Mouse (Mus musculus) bone marrow, adult 2 months (tissue): Measurements from ENCODE around the gene Slc6a6.

Experiments
- CTCF ChIP-seq: fragments of 200-500 bp; IDR thresholded peaks from 2 replicates; pipeline ENCODE4 v1.5.1; 2011; ENCODE audit warnings: low read length, control low read depth; ENCODE audit not compliant: control insufficient read depth, insufficient read depth
- POLR2A ChIP-seq: fragments of 200-500 bp; IDR thresholded peaks from 2 replicates; pipeline ENCODE4 v1.6.1; 2011; ENCODE audit warnings: low read depth, mild to moderate bottlenecking, control low read depth, low read length, borderline replicate concordance; ENCODE audit not compliant: control insufficient read depth

DNA sequence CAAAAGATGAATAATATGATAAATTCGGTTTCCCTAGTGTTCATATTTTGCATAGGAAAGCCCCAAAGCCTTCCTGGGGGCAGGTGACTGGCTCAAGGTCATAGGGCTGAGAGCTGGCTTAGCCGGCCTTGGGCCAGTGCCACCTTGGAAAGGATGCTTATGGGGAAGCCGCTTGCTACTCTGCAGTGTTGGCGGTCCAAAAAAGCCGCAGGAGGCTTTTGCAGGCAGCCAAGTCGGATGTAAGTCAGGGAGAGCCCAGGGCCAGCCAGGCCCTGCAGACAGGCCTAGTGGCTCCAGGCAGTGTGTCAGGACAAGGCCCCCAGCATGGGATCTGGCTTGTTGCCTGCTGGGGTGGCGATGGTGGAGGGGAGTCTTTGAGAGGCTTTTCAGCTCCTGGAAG is 10.8 kb downstream of the Slc6a6 start:
- TF ChIP-seq POLR2A = no peak
- no peak for TF ChIP-seq CTCF
